Mouse (Mus musculus) testis, adult 2 months (tissue): ENCODE measurements around the gene Nt5c3b. TPM values are rescaled to one million over a fixed set of nuclear protein-coding genes. Genes with fewer than 3 reads are reported as not detected.

Experiments
- H3K27ac ChIP-seq: fragments of 200-500 bp; 2 replicates; pipeline ENCODE4 v1.5.1; 2012; ENCODE audit warnings: low read depth, low read length; ENCODE audit not compliant: control insufficient read depth, insufficient read depth
- H3K27me3 ChIP-seq: fragments of 200-500 bp; 2 replicates; pipeline ENCODE4 v1.6.1; 2012; ENCODE audit warnings: mild to moderate bottlenecking, low read length, moderate library complexity; ENCODE audit not compliant: control insufficient read depth, insufficient read depth
- H3K36me3 ChIP-seq: fragments of 200-500 bp; 2 replicates; pipeline ENCODE4 v1.6.1; 2012; ENCODE audit warnings: mild to moderate bottlenecking, low read length; ENCODE audit not compliant: control insufficient read depth, insufficient read depth
- H3K4me1 ChIP-seq: fragments of 200-500 bp; 2 replicates; pipeline ENCODE4 v1.6.1; 2012; ENCODE audit warnings: low read length; ENCODE audit not compliant: control insufficient read depth, insufficient read depth
- H3K4me3 ChIP-seq: fragments of 200-500 bp; 2 replicates; pipeline ENCODE4 v1.5.1; 2012; ENCODE audit warnings: low read depth, mild to moderate bottlenecking, low read length, moderate library complexity, mixed read lengths; ENCODE audit not compliant: control insufficient read depth
- CTCF ChIP-seq: fragments of 200-500 bp; IDR thresholded peaks from 2 replicates; pipeline ENCODE4 v1.5.1; 2012; ENCODE audit warnings: low read depth, mild to moderate bottlenecking, inconsistent platforms, low read length, moderate library complexity; ENCODE audit not compliant: control insufficient read depth, insufficient read depth, insufficient replicate concordance
- POLR2A ChIP-seq: fragments of 200-500 bp; IDR thresholded peaks from 2 replicates; pipeline ENCODE4 v1.6.1; 2012; ENCODE audit warnings: low read depth, mild to moderate bottlenecking, inconsistent platforms, low read length, moderate library complexity; ENCODE audit not compliant: control insufficient read depth
- polyA plus RNA-seq: library from polyadenylated mRNA; depleted of rRNA; stranded (reverse); fragments of >200 nt; gene quantifications from 2 replicates; pipeline ENCODE4 v1.2.3, GENCODE M21; 2012

Gene Nt5c3b
- polyA plus RNA-seq, 1 experiment: 152 TPM

- no peaks in the 10 kb centered on the region for H3K27me3 ChIP-seq
- H3K27ac ChIP-seq: no peak overlapping the region
- peaks cover 11% of the 10 kb centered on the region for H3K4me1 ChIP-seq
- H3K4me3 ChIP-seq: peak overlapping the region; percentile 38; the same call in 1 of the 2 replicates
- TF ChIP-seq CTCF (no peak), POLR2A (no peak)
- no peaks in the 10 kb centered on the region for H3K36me3 ChIP-seq
Measured at GRCm38 (mm10) chr11:100399727-100400538, 41.7 kb downstream of the Nt5c3b start.

- TF ChIP-seq CTCF (no peak), POLR2A (no peak)
- Histone ChIP-seq H3K4me3 (peak overlapping the region; percentile 38; the same call in 1 of the 2 replicates), H3K27ac (no peak overlapping the region), H3K4me1 (peaks cover 11% of the 10 kb centered on the region), H3K36me3 (no peaks in the 10 kb centered on the region), H3K27me3 (no peaks in the 10 kb centered on the region)
Measured at GRCm38 (mm10) chr11:100399320-100399719, 42.3 kb downstream of the Nt5c3b start.

- H3K27ac ChIP-seq: no peak overlapping the region
- H3K4me1 ChIP-seq: peaks cover 11% of the 10 kb centered on the region
- H3K27me3 ChIP-seq: no peaks in the 10 kb centered on the region
- TF ChIP-seq CTCF (no peak), POLR2A (no peak)
- H3K4me3 ChIP-seq: peak overlapping the region; percentile 71
- H3K36me3 ChIP-seq: no peaks in the 10 kb centered on the region
Measured at GRCm38 (mm10) chr11:100398517-100398916, 43.1 kb downstream of the Nt5c3b start.

- Histone ChIP-seq H3K4me1 (peaks cover 11% of the 10 kb centered on the region), H3K4me3 (peak within 1 kb of the TSS; percentile 90), H3K36me3 (no peaks in the 10 kb centered on the region), H3K27ac (peak within 1 kb of the TSS; percentile 27; the same call in 1 of the 2 replicates), H3K27me3 (no peaks in the 10 kb centered on the region)
- TF ChIP-seq POLR2A (peak; percentile 76), CTCF (no peak)
Measured at GRCm38 (mm10) chr11:100397600-100398389, 43.8 kb downstream of the Nt5c3b start, which contains the start of gene Jup. Gene Jup (minus strand): TSS chr11:100397763.

GRCm38 (mm10) chr11:100396886-100397599 is 44.6 kb downstream of the Nt5c3b start:
- Histone ChIP-seq H3K27ac (peak overlapping the region; percentile 27; the same call in 1 of the 2 replicates), H3K4me1 (peaks cover 11% of the 10 kb centered on the region), H3K36me3 (no peaks in the 10 kb centered on the region), H3K4me3 (peak overlapping the region; percentile 90), H3K27me3 (no peaks in the 10 kb centered on the region)
- TF ChIP-seq CTCF: no peak
- TF ChIP-seq POLR2A: no peak

- Histone ChIP-seq H3K4me3 (peak overlapping the region; percentile 90), H3K36me3 (no peaks in the 10 kb centered on the region), H3K27me3 (no peaks in the 10 kb centered on the region), H3K4me1 (peaks cover 10% of the 10 kb centered on the region), H3K27ac (no peak overlapping the region)
- TF ChIP-seq POLR2A: 0 out of 2 replicates have a peak, but pooled peaks have one; percentile 9
- no peak for TF ChIP-seq CTCF
Measured at GRCm38 (mm10) chr11:100395861-100396631, 45.6 kb downstream of the Nt5c3b start.
